Mouse (Mus musculus) small intestine, adult 2 months (tissue): Measurements from ENCODE around the gene Gm10401.

Experiments used
- CTCF ChIP-seq: fragments of 200-500 bp; IDR thresholded peaks from 2 replicates; pipeline ENCODE4 v1.5.1; 2012; ENCODE audit warnings: low read depth, mild to moderate bottlenecking, control low read depth, inconsistent platforms, low read length, moderate library complexity, mixed read lengths; ENCODE audit not compliant: insufficient replicate concordance, insufficient read length; ENCODE audit errors: extremely low read depth
- POLR2A ChIP-seq: fragments of 200-500 bp; IDR thresholded peaks from 2 replicates; pipeline ENCODE4 v1.6.1; 2012; ENCODE audit warnings: low read depth, mild to moderate bottlenecking, control low read depth, inconsistent platforms, low read length, moderate library complexity

DNA sequence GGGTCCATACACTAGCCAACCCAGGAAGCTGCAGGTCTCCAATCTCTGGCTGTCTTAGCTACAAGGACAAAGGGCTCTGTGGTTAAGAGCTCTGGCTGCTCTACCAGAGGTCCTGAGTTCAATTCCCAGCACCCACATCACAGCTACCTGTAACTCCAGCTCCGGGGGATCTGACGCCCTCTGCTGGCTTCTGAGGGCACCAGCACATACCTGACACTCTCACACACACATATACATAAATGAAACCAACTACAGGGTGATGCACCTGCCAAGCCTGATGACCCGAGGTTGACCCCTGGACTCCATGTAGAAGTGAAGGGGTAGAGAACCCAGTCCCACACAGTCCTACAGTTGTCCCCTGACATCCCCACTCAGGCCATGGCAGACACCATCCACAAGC, 18.3 kb upstream of the Gm10401 start:
- TF ChIP-seq POLR2A (no peak), CTCF (no peak)
